Mouse (Mus musculus) ES-E14 (cell line): ENCODE measurements around the gene Phyhipl.

Source experiments
- CHD2 ChIP-seq: IDR thresholded peaks from 2 replicates; pipeline ENCODE4 v1.6.1; 2014; ENCODE audit warnings: mild to moderate bottlenecking, low read depth, low read length, inconsistent platforms
- MAFK ChIP-seq: IDR thresholded peaks from 2 replicates; pipeline ENCODE4 v1.6.1; 2014; ENCODE audit warnings: mild to moderate bottlenecking, low read depth, low read length, inconsistent platforms; ENCODE audit not compliant: insufficient read depth

- no peak for TF ChIP-seq MAFK
- TF ChIP-seq CHD2 = no peak
Measured at GRCm38 (mm10) chr10:70623461-70623860, 32.3 kb downstream of the Phyhipl start.
